Comparison of ENCODE assay signal across 8 mouse cellular contexts in the genomic region with DNA sequence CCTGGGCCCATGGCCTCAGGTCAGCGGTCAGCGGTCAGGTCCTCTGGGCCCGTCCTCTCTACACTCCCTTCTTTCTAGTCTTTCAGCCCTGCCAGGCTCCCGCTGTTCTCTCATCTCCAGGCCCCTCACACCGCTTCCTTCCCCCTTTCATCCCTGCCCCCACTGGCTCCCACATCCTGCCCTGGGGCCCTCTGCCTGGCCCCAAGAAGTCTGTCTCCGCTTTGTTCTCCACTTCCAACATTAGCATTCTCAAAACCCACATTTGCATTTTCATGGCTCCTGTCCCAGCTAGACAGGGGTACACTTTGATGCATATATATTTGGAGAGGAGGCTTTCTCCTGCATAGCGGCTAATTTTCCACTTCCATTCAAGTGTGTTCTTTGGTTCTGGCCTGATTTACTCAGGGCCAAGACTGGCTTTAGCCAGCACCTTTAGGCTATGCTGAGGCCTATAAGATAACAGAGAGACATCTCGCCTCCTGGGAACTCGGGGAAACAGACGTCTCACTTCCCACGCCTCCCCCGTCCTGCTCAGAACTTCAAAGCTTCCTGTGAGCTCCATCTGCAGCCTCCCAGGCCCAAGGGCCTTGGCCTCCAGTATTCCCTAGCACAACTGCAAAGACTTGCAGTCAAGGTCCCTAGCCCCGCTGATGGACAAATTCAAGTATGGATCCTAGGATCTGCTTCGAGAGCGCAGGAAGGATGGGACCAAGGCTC.
DNase-seq lines count a peak whose midpoint lies in the region; ATAC-seq and TF ChIP-seq lines count a peak whose summit lies in the region.

No protein-coding gene starts in this region.

- no peak overlapping the region for H3K4me3 ChIP-seq in heart, embryonic 15.5 days
- H3K4me3 ChIP-seq in E14TG2a.4 (replicated peaks; ENCODE audit: low read length), result peak overlapping the region; percentile 50
- no peak overlapping the region for H3K4me3 ChIP-seq in embryonic facial prominence, embryonic 13.5 days
- no peak overlapping the region for H3K4me3 ChIP-seq in midbrain, embryonic 16.5 days (ENCODE audit: low read depth, low read length)

- 40% methylated on average over 15 of the region's 15 CpGs for WGBS in heart, embryonic 15.5 days
- WGBS in embryonic facial prominence, embryonic 13.5 days, result 14% methylated on average over 15 of the region's 15 CpGs
- 6% methylated on average over 15 of the region's 15 CpGs for WGBS in midbrain, embryonic 16.5 days

- H3K9me3 ChIP-seq in heart, embryonic 15.5 days (replicated peaks), result no peaks in the 10 kb centered on the region
- H3K9me3 ChIP-seq in E14TG2a.4 (ENCODE audit: low read length), result peaks cover 44% of the 10 kb centered on the region
- H3K9me3 ChIP-seq in embryonic facial prominence, embryonic 13.5 days, result no peaks in the 10 kb centered on the region
- no peaks in the 10 kb centered on the region for H3K9me3 ChIP-seq in midbrain, embryonic 16.5 days (replicated peaks; ENCODE audit: control insufficient read depth, low read length, poor library complexity, severe bottlenecking)

- no peak for TF ChIP-seq CTCF in E14TG2a.4 (conservative IDR thresholded peaks at IDR 0.05; ENCODE audit: low read length)

- intact Hi-C loops in heart, postnatal 14 days (cut with DNase I), result no loop called here

- H3K27ac ChIP-seq in heart, embryonic 15.5 days, result peak overlapping the region; percentile 37
- H3K27ac ChIP-seq in embryonic facial prominence, embryonic 13.5 days, result peak overlapping the region; percentile 87
- peak overlapping the region; percentile 71 for H3K27ac ChIP-seq in midbrain, embryonic 16.5 days (ENCODE audit: low read length)

- DNase-seq in heart, postnatal 14 days, result no peak
- DNase-seq in layer of hippocampus, adult 9-11 months, result peak; percentile 48
- no peak for DNase-seq in c-Kit-positive CD71-positive TER-119-positive erythroid progenitor cells, embryonic 14.5 days (ENCODE audit: low spot score)
- no peak for DNase-seq in urinary bladder, postnatal 14 days (ENCODE audit: low spot score)

- peak overlapping the region; percentile 16; the same call in 1 of the 2 replicates for H3K4me2 ChIP-seq in heart, embryonic 15.5 days
- peak overlapping the region; percentile 33 for H3K4me2 ChIP-seq in embryonic facial prominence, embryonic 13.5 days
- H3K4me2 ChIP-seq in midbrain, embryonic 16.5 days (ENCODE audit: low read length), result peak overlapping the region; percentile 16; the same call in 1 of the 2 replicates

- H3K9ac ChIP-seq in heart, embryonic 15.5 days, result no peak overlapping the region
- peak overlapping the region; percentile 49 for H3K9ac ChIP-seq in embryonic facial prominence, embryonic 13.5 days
- H3K9ac ChIP-seq in midbrain, embryonic 16.5 days (ENCODE audit: low read depth, low read length), result 0 out of 2 replicates have a peak overlapping the region, but pooled peaks have one; percentile 40

- no peaks in the 10 kb centered on the region for H3K36me3 ChIP-seq in heart, embryonic 15.5 days
- H3K36me3 ChIP-seq in E14TG2a.4 (ENCODE audit: insufficient read depth, low read length), result no peaks in the 10 kb centered on the region
- H3K36me3 ChIP-seq in embryonic facial prominence, embryonic 13.5 days, result no peaks in the 10 kb centered on the region
- H3K36me3 ChIP-seq in midbrain, embryonic 16.5 days (ENCODE audit: control insufficient read depth, insufficient read depth, low read length), result no peaks in the 10 kb centered on the region

- H3K4me1 ChIP-seq in heart, embryonic 15.5 days (replicated peaks), result peaks cover 76% of the 10 kb centered on the region
- H3K4me1 ChIP-seq in E14TG2a.4 (replicated peaks; ENCODE audit: low read depth, low read length), result peaks cover 28% of the 10 kb centered on the region
- H3K4me1 ChIP-seq in embryonic facial prominence, embryonic 13.5 days, result peaks cover 49% of the 10 kb centered on the region
- peaks cover 13% of the 10 kb centered on the region for H3K4me1 ChIP-seq in midbrain, embryonic 16.5 days (ENCODE audit: control insufficient read depth, insufficient read depth, low read length)

- H3K27me3 ChIP-seq in heart, embryonic 15.5 days, result no peaks in the 10 kb centered on the region
- peaks cover 48% of the 10 kb centered on the region for H3K27me3 ChIP-seq in E14TG2a.4 (ENCODE audit: insufficient read depth, low read length)
- no peaks in the 10 kb centered on the region for H3K27me3 ChIP-seq in embryonic facial prominence, embryonic 13.5 days
- H3K27me3 ChIP-seq in midbrain, embryonic 16.5 days (ENCODE audit: control insufficient read depth, insufficient read depth, low read depth, low read length), result no peaks in the 10 kb centered on the region

- no peak for ATAC-seq in heart, embryonic 15.5 days (replicated peaks; ENCODE audit: insufficient number of reproducible peaks, insufficient read depth, low FRiP score, low read depth)
- no peak for ATAC-seq in embryonic facial prominence, embryonic 13.5 days (ENCODE audit: insufficient number of reproducible peaks, insufficient read depth, low FRiP score, low TSS enrichment, low read depth)
- peak; percentile 53 for ATAC-seq in midbrain, embryonic 16.5 days

Comparison
In these comparisons a context has a peak if more than half of its experiments do, and no peak if none do; other contexts are left out.
1. H3K27ac ChIP-seq: peak in every context shown above with its lines; median percentile 87 in embryonic facial prominence, embryonic 13.5 days; 71 in midbrain, embryonic 16.5 days; 37 in heart, embryonic 15.5 days.